Mouse (Mus musculus) intestine, embryonic 14.5 days (tissue): ENCODE measurements around the gene Tenm3. TPM values are rescaled to one million over a fixed set of nuclear protein-coding genes. Genes with fewer than 3 reads are reported as not detected.
A peak's percentile ranks its signal among the peaks of the same experiment; 100 is the strongest.

ENCODE experiments used
- ATAC-seq: fragments of 200-750 bp; cut with Nextera tagmentation; replicated peaks from 2 replicates; pipeline ENCODE4 v1.8.0; 2017; ENCODE audit warnings: low read depth, moderate number of reproducible peaks, moderate TSS enrichment, moderate library complexity; ENCODE audit not compliant: low FRiP score, low TSS enrichment
- DNase-seq: peaks from one replicate; pipeline ENCODE4 v3.0.0-alpha.2; 2018; ENCODE audit warnings: low spot score
- H3K27ac ChIP-seq: fragments of 300-500 bp; sonication (generic); 2 replicates; pipeline ENCODE4 v1.5.1; 2014; ENCODE audit warnings: low read depth, mild to moderate bottlenecking, control low read depth
- H3K27me3 ChIP-seq: fragments of 300-500 bp; sonication (generic); replicated peaks from 2 replicates; pipeline ENCODE4 v1.6.1; 2014; ENCODE audit warnings: low read length, control low read depth; ENCODE audit not compliant: control insufficient read depth, insufficient read depth
- H3K36me3 ChIP-seq: fragments of 300-500 bp; sonication (generic); 2 replicates; pipeline ENCODE4 v1.6.1; 2014; ENCODE audit warnings: low read length, control low read depth; ENCODE audit not compliant: control insufficient read depth, insufficient read depth
- H3K4me1 ChIP-seq: fragments of 300-500 bp; sonication (generic); replicated peaks from 2 replicates; pipeline ENCODE4 v1.6.1; 2014; ENCODE audit warnings: low read length, control low read depth, mixed read lengths; ENCODE audit not compliant: control insufficient read depth, insufficient read depth
- H3K4me2 ChIP-seq: fragments of 300-500 bp; sonication (generic); 2 replicates; pipeline ENCODE4 v1.6.1; 2014; ENCODE audit warnings: low read length
- H3K4me3 ChIP-seq: fragments of 300-500 bp; sonication (generic); 2 replicates; pipeline ENCODE4 v1.5.1; 2014; ENCODE audit warnings: low read depth, low read length, control low read depth, mixed read lengths
- H3K9ac ChIP-seq: fragments of 300-500 bp; sonication (generic); 2 replicates; pipeline ENCODE4 v1.6.1; 2014; ENCODE audit warnings: mild to moderate bottlenecking, low read length
- H3K9me3 ChIP-seq: fragments of 300-500 bp; sonication (generic); 2 replicates; pipeline ENCODE4 v1.6.1; 2016; ENCODE audit warnings: low read length, control low read depth; ENCODE audit not compliant: control insufficient read depth
- WGBS: fragments of 180-500 bp; shearing (Covaris S2); extraction: QIAGEN DNeasy Blood & Tissue Kit; methylation state at CpG from one replicate; pipeline ENCODE4 v1.1.7; 2014; 5-methylcytosine and 5-hydroxymethylcytosine counted together
- polyA plus RNA-seq: library from polyadenylated mRNA; unstranded; fragments of >200 nt; fragmentation: Nextera tagmentation; extraction: Ambion mirVana; gene quantifications from 2 replicates; pipeline ENCODE4 v1.2.1, GENCODE M21; 2014

The Tenm3 gene
- polyA plus RNA-seq, 1 experiment from 2014 or later = 32.1 TPM

- WGBS = 81% methylated on average over 5 of the region's 5 CpGs
- H3K9ac ChIP-seq = no peak overlapping the region
- H3K4me2 ChIP-seq = no peak overlapping the region
Observed at GRCm38 (mm10) chr8:48375183-48375582, 468.6 kb downstream of the Tenm3 start.

GRCm38 (mm10) chr8:48373404-48373803 is 470.3 kb downstream of the Tenm3 start:
- H3K36me3 ChIP-seq = no peaks in the 10 kb centered on the region
- no peaks in the 10 kb centered on the region for H3K27me3 ChIP-seq
- DNase-seq (no peak), ATAC-seq (no peak)
- H3K9me3 ChIP-seq = no peaks in the 10 kb centered on the region
- H3K27ac ChIP-seq = no peak overlapping the region
- WGBS = 89% methylated on average over 11 of the region's 11 CpGs
- H3K4me2 ChIP-seq = no peak overlapping the region
- H3K4me1 ChIP-seq = no peaks in the 10 kb centered on the region
- H3K4me3 ChIP-seq = no peak overlapping the region
- no peak overlapping the region for H3K9ac ChIP-seq

More at GRCm38 (mm10) chr8:48375183-48375582, 468.6 kb downstream of the Tenm3 start:
- no peak for DNase-seq
- H3K36me3 ChIP-seq = no peaks in the 10 kb centered on the region
- H3K27ac ChIP-seq = no peak overlapping the region
- H3K4me1 ChIP-seq = no peaks in the 10 kb centered on the region
- no peak for ATAC-seq
- no peaks in the 10 kb centered on the region for H3K9me3 ChIP-seq
- H3K4me3 ChIP-seq = no peak overlapping the region
- H3K27me3 ChIP-seq = no peaks in the 10 kb centered on the region

GRCm38 (mm10) chr8:48367164-48367563 is 476.6 kb downstream of the Tenm3 start:
- no peak overlapping the region for H3K9ac ChIP-seq
- no peaks in the 10 kb centered on the region for H3K4me1 ChIP-seq
- ATAC-seq (no peak), DNase-seq (no peak)
- no peak overlapping the region for H3K4me3 ChIP-seq
- no peak overlapping the region for H3K27ac ChIP-seq
- no peaks in the 10 kb centered on the region for H3K27me3 ChIP-seq
- H3K4me2 ChIP-seq = no peak overlapping the region
- no peaks in the 10 kb centered on the region for H3K9me3 ChIP-seq
- WGBS = 90% methylated on average over 10 of the region's 10 CpGs
- H3K36me3 ChIP-seq = 0 out of 2 replicates have a peak, but pooled peaks cover 6% of the 10 kb centered on the region

GRCm38 (mm10) chr8:48356849-48357248 is 486.9 kb downstream of the Tenm3 start:
- H3K36me3 ChIP-seq = no peaks in the 10 kb centered on the region; the same call in 1 of the 2 replicates
- 74% methylated on average over 2 of the region's 2 CpGs for WGBS
- ATAC-seq = no peak

GRCm38 (mm10) chr8:48353458-48353857 is 490.3 kb downstream of the Tenm3 start:
- Histone ChIP-seq H3K9me3 (no peaks in the 10 kb centered on the region), H3K4me2 (no peak overlapping the region), H3K4me1 (no peaks in the 10 kb centered on the region), H3K9ac (no peak overlapping the region), H3K27me3 (no peaks in the 10 kb centered on the region), H3K4me3 (no peak overlapping the region), H3K27ac (no peak overlapping the region), H3K36me3 (no peaks in the 10 kb centered on the region)
- ATAC-seq (no peak), DNase-seq (no peak)
- 93% methylated on average over 6 of the region's 6 CpGs for WGBS

More at GRCm38 (mm10) chr8:48356849-48357248, 486.9 kb downstream of the Tenm3 start:
- Histone ChIP-seq H3K4me2 (no peak overlapping the region), H3K27me3 (no peaks in the 10 kb centered on the region), H3K27ac (no peak overlapping the region), H3K4me1 (no peaks in the 10 kb centered on the region), H3K4me3 (no peak overlapping the region), H3K9me3 (no peaks in the 10 kb centered on the region), H3K9ac (no peak overlapping the region)
- no peak for DNase-seq

GRCm38 (mm10) chr8:48348901-48349300 is 494.9 kb downstream of the Tenm3 start:
- Histone ChIP-seq H3K27ac (no peak overlapping the region), H3K4me1 (no peaks in the 10 kb centered on the region), H3K9me3 (no peaks in the 10 kb centered on the region), H3K27me3 (no peaks in the 10 kb centered on the region), H3K9ac (no peak overlapping the region), H3K4me3 (no peak overlapping the region), H3K36me3 (no peaks in the 10 kb centered on the region), H3K4me2 (no peak overlapping the region)
- DNase-seq = peak; percentile 29
- WGBS = 97% methylated on average over 5 of the region's 5 CpGs
- no peak for ATAC-seq

GRCm38 (mm10) chr8:48348386-48348785 is 495.4 kb downstream of the Tenm3 start:
- Histone ChIP-seq H3K36me3 (no peaks in the 10 kb centered on the region), H3K9me3 (no peaks in the 10 kb centered on the region), H3K9ac (no peak overlapping the region), H3K27me3 (no peaks in the 10 kb centered on the region), H3K4me2 (no peak overlapping the region), H3K27ac (no peak overlapping the region), H3K4me1 (no peaks in the 10 kb centered on the region), H3K4me3 (no peak overlapping the region)
- peak; percentile 28 for DNase-seq
- WGBS = 93% methylated on average over 4 of the region's 4 CpGs
- no peak for ATAC-seq

GRCm38 (mm10) chr8:48343067-48343420 is 500.7 kb downstream of the Tenm3 start:
- Histone ChIP-seq H3K9ac (no peak overlapping the region), H3K27me3 (no peaks in the 10 kb centered on the region), H3K4me2 (no peak overlapping the region), H3K4me1 (no peaks in the 10 kb centered on the region), H3K36me3 (peaks cover 5% of the 10 kb centered on the region; the same call in 1 of the 2 replicates), H3K4me3 (no peak overlapping the region), H3K27ac (no peak overlapping the region), H3K9me3 (no peaks in the 10 kb centered on the region)
- DNase-seq (no peak), ATAC-seq (no peak)
- 82% methylated on average over 18 of the region's 18 CpGs for WGBS

- H3K4me3 ChIP-seq = no peak overlapping the region
- no peak overlapping the region for H3K4me2 ChIP-seq
- H3K9me3 ChIP-seq = no peaks in the 10 kb centered on the region
- no peaks in the 10 kb centered on the region for H3K27me3 ChIP-seq
- DNase-seq (no peak), ATAC-seq (no peak)
- no peak overlapping the region for H3K27ac ChIP-seq
- peaks cover 5% of the 10 kb centered on the region; the same call in 1 of the 2 replicates for H3K36me3 ChIP-seq
- 76% methylated on average over 30 of the region's 30 CpGs for WGBS
- no peaks in the 10 kb centered on the region for H3K4me1 ChIP-seq
- no peak overlapping the region for H3K9ac ChIP-seq
Observed at GRCm38 (mm10) chr8:48342321-48343066, 501.3 kb downstream of the Tenm3 start.
